Mouse (Mus musculus): ENCODE data around the gene Adgrf3. TPM values are rescaled to one million over a fixed set of nuclear protein-coding genes. Genes with fewer than 3 reads are reported as not detected.

Adgrf3 gene
- total and polyA plus RNA-seq, 3 experiments: 1.0 to 2.3 (median 2.2) TPM

GRCm38 (mm10) chr5:30170303-30170940, 35.1 kb downstream of the Adgrf3 start:
- TF ChIP-seq RAD21 (IDR thresholded peaks at IDR 0.05; ENCODE audit: low read depth, low read length) (no peak), ZC3H11A (IDR thresholded peaks at IDR 0.05; ENCODE audit: low read depth, low read length) (no peak), RCOR1 (conservative IDR thresholded peaks at IDR 0.05; ENCODE audit: low read depth, low read length) (no peak), CTCF (conservative IDR thresholded peaks at IDR 0.05 in 1 of 2, IDR thresholded peaks at IDR 0.05 in 1 of 2; ENCODE audit: low read depth in 2 of 2, low read length in 2 of 2) (no peak), USF2 (conservative IDR thresholded peaks at IDR 0.05; ENCODE audit: low read depth, low read length) (no peak), JUND (conservative IDR thresholded peaks at IDR 0.05; ENCODE audit: low read depth, low read length) (no peak), ZMIZ1 (IDR thresholded peaks at IDR 0.05; ENCODE audit: low read depth, low read length) (no peak), POLR2A (IDR thresholded peaks at IDR 0.05; ENCODE audit: low read depth, low read length) (no peak), ETS1 (conservative IDR thresholded peaks at IDR 0.05; ENCODE audit: low read depth, low read length) (no peak), E2F4 (IDR thresholded peaks at IDR 0.05; ENCODE audit: insufficient replicate concordance, low read depth, low read length) (no peak), NRF1 (IDR thresholded peaks at IDR 0.05; ENCODE audit: low read depth, low read length) (no peak), POLR2AphosphoS2 (IDR thresholded peaks at IDR 0.05; ENCODE audit: low read depth, low read length) (no peak), TBP (conservative IDR thresholded peaks at IDR 0.05; ENCODE audit: low read depth, low read length) (no peak), ZKSCAN1 (IDR thresholded peaks at IDR 0.05; ENCODE audit: borderline replicate concordance, low read depth, low read length) (no peak)
- H3K36me3 ChIP-seq (replicated peaks in 1 of 2; ENCODE audit: control insufficient read depth in 1 of 2, insufficient read depth in 1 of 2, low read length in 1 of 2): peaks cover 37 to 78% of the 10 kb centered on the region in 2 experiments
- DNase-seq (ENCODE audit: extremely low read depth): no peak

GRCm38 (mm10) chr5:30165234-30165946, 40.1 kb downstream of the Adgrf3 start:
- no peaks in the 10 kb centered on the region for H3K4me1 ChIP-seq (ENCODE audit: control insufficient read depth in 1 of 2, insufficient read depth in 2 of 2)
- TF ChIP-seq ZMIZ1 (IDR thresholded peaks at IDR 0.05; ENCODE audit: low read depth, low read length) (no peak), EP300 (IDR thresholded peaks at IDR 0.05; ENCODE audit: low read length) (no peak), MYC (IDR thresholded peaks at IDR 0.05; ENCODE audit: low read depth, low read length) (no peak), ELF1 (IDR thresholded peaks at IDR 0.05; ENCODE audit: low read depth, low read length) (no peak), JUN (IDR thresholded peaks at IDR 0.05; ENCODE audit: insufficient read depth, low read depth, low read length) (no peak), ZC3H11A (IDR thresholded peaks at IDR 0.05; ENCODE audit: low read depth, low read length) (no peak), MAZ (IDR thresholded peaks at IDR 0.05; ENCODE audit: low read depth, low read length) (no peak), USF1 (IDR thresholded peaks at IDR 0.05; ENCODE audit: low read depth, low read length) (no peak), UBTF (IDR thresholded peaks at IDR 0.05; ENCODE audit: low read depth, low read length) (no peak)
- no peak overlapping the region for H3K27ac ChIP-seq (ENCODE audit: insufficient read depth, low read depth)
- in situ Hi-C loops (cut with MboI; ENCODE audit: low pct_ligation_motif_present, low pct_unique_long_range_greater_than_20kb, low sequenced_read_pairs) (no loop called here), dilution Hi-C loops (cut with MboI; ENCODE audit: extremely low pct_ligation_motif_present, extremely low pct_unique_long_range_greater_than_20kb, low sequenced_read_pairs) (no loop called here)
- no peaks in the 10 kb centered on the region for H3K9me3 ChIP-seq (replicated peaks; ENCODE audit: low read length)
- no peak overlapping the region for H3K4me2 ChIP-seq (ENCODE audit: insufficient read depth, low read depth, poor library complexity, severe bottlenecking)
- H3K4me3 ChIP-seq (replicated peaks in 1 of 3; ENCODE audit: low read depth in 2 of 3, low read length in 2 of 3, poor library complexity in 1 of 3): no peak overlapping the region
- DNase-seq (ENCODE audit: extremely low read depth): no peak
- H3K9ac ChIP-seq (ENCODE audit: insufficient read depth, low read depth): no peak overlapping the region
- no peaks in the 10 kb centered on the region for H3K27me3 ChIP-seq (replicated peaks)
- H3K79me2 ChIP-seq (replicated peaks; ENCODE audit: control insufficient read depth, extremely low read depth, insufficient read depth, poor library complexity, severe bottlenecking): peaks cover 11% of the 10 kb centered on the region
- peaks cover 14 to 64% of the 10 kb centered on the region in 2 experiments for H3K36me3 ChIP-seq (replicated peaks in 1 of 2; ENCODE audit: control insufficient read depth in 1 of 2, insufficient read depth in 1 of 2, low read length in 1 of 2)

More at GRCm38 (mm10) chr5:30170303-30170940, 35.1 kb downstream of the Adgrf3 start:
- H3K4me2 ChIP-seq (ENCODE audit: insufficient read depth, low read depth, poor library complexity, severe bottlenecking): no peak overlapping the region
- dilution Hi-C loops (cut with MboI; ENCODE audit: extremely low pct_ligation_motif_present, extremely low pct_unique_long_range_greater_than_20kb, low sequenced_read_pairs): no loop called here
- no peak overlapping the region for H3K9ac ChIP-seq (ENCODE audit: insufficient read depth, low read depth)
- H3K4me1 ChIP-seq (ENCODE audit: control insufficient read depth in 1 of 2, insufficient read depth in 2 of 2): no peaks in the 10 kb centered on the region
- no peaks in the 10 kb centered on the region for H3K27me3 ChIP-seq (replicated peaks)
- in situ Hi-C loops (cut with MboI; ENCODE audit: low pct_ligation_motif_present, low pct_unique_long_range_greater_than_20kb, low sequenced_read_pairs): no loop called here
- no peaks in the 10 kb centered on the region for H3K9me3 ChIP-seq (replicated peaks; ENCODE audit: low read length)
- no peak overlapping the region for H3K27ac ChIP-seq (ENCODE audit: insufficient read depth, low read depth)
- no peaks in the 10 kb centered on the region for H3K79me2 ChIP-seq (replicated peaks; ENCODE audit: control insufficient read depth, extremely low read depth, insufficient read depth, poor library complexity, severe bottlenecking)
- H3K4me3 ChIP-seq (replicated peaks in 1 of 3; ENCODE audit: low read depth in 2 of 3, low read length in 2 of 3, poor library complexity in 1 of 3): no peak overlapping the region
